Mouse (Mus musculus) frontal cortex, postnatal 25 days (tissue): ENCODE results near the gene Krba1.

Source experiments
- DNase-seq, 2 experiments: peaks; one replicate each; pipeline ENCODE4 v3.0.0; 2022; ENCODE audit warnings: low spot score in 2 of 2

Gene Krba1

DNA sequence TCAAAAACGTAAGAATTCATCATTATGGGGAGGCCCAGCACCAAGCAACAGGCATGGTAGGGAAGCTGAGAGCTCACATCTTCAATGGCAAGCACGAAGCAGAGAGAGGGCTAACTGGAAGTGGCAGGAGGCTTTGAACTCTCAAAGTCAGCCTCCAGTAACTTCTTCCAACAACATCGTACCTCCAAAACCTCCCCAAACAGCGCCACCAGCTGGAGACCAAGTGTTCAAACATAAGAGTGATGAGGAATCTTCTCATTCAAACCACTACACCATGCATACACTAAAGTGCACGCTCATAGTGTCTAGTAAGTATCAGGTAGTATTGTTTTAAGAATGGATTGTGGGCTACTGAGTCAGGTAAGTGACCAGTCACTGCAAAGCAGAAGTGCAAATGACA lies 28.7 kb downstream of the Krba1 start:
- DNase-seq: no peak

DNA sequence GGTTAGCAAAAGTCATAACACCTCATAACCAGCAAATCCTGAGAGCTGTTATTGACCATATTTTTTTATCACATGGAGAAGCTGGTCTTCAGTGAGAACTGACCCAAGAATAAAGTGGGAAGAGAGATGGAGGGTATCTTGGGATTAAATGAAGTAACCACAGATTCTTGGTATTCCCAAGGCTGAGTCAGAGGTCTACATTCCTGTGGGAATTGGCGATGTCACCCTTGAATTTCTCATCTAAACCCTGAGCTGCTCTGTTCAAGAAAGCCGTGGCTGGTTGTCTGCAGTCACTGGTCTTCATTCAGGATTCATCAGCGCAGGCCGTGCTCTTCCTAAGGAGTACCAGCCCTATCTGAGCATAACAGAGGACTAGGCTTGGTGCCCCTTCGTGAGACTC lies 31.6 kb downstream of the Krba1 start:
- DNase-seq: no peak

DNA sequence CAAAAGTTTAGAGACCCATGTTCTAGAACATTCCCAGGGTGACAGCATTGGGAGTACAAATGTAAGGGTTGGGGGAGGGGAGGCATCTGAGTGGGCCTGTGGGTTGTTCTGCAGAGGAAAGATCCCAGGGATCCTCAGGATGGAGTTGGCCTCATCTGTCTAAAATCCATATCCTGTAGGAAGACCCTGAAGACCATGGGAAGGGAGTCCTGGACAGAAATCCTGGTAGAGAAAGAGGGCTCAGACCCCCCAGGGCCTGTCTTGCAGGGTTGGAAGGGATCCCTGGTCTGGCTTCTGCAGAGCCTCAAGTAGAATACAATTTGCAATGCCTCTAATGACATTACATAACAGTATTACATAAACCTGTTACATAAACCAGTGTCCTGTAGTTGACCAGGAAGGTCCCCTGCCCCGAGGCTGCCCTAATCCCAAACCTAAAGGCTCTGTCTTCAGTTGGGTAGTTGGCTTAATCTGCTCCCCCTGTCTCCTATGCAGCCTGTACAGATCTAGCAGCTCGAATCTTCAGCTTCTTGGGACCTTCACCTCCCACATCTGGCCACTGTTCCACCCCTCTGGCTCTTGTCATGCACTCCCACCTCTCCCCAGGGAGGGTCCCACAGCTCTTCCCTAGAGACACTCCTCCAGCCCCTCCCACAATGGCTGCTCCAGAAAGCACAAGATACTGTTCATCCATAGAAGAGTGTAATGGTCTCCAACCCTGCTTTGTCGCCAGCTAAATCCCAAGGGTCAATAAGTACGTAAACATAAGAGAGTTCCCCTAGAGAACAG lies 33.6 kb downstream of the Krba1 start:
- DNase-seq: no peak

GRCm38 (mm10) chr6:48430748-48431147 lies 35.4 kb downstream of the Krba1 start:
- DNase-seq: no peak

DNA sequence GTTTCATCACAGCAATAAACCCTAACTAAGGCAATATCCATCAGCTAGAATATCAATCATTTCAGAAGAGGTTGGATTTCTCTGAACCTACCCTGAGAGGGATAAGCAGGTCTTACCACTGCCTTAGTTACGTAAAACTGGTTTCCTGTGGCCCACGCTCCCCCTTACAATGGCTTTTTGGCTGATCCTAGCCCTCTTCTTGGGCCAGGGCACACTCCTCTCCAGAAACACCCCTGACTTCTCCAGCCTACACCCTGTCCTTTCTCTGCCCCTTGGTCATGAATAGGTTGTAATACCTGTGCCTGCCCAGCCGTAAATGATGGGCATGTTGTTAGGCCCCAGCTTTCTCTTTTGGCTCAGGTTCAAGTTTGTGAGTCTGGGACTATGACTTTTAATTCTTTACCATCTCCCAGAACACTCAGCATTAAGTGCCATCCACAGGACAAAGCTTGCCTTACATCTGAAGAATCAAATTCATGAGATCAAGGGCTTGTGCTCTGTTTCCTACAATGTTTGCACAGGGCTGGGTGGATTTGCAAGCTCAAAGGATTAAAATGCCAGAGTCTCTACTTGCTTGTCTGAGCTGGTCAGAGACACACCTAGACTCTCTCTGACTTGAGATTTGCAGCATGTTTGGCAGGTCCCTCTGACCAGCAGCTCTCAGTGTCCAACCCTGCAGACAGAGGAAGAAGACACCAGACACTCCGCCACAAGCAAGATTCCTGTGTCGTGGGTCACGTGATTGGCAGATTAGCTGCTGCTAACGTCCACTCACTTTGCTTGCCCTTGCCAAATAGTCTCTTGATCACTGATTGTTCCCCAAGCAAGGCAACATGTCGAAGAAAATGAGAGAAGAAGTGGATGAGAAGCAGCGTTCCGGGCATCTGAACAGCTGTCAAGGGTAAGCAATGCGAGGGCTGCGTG lies 37.8 kb downstream of the Krba1 start:
- no peak for DNase-seq

DNA sequence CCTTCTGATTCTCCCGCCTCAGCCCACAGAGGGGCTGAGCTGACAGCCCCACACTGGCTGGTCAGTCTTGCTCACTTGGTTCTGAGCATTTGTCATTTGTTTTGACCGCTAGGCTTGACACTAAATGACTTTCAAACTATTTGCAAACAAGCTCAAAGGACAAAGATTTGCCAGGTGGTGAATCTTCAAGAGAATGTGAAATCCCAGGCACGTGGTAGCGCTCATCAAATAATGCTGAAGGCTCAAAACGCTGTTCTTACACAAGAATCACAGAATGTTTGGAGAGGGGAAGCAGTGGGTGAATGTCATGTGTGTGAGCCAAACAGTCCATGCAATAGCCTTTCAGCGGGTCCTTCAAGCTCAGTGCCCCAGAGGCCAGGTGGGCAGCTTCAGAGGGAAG lies 39.3 kb downstream of the Krba1 start:
- no peak for DNase-seq

GRCm38 (mm10) chr6:48435111-48435510 lies 39.7 kb downstream of the Krba1 start:
- no peak for DNase-seq

GRCm38 (mm10) chr6:48435706-48436349 lies 40.4 kb downstream of the Krba1 start:
- no peak for DNase-seq

DNA sequence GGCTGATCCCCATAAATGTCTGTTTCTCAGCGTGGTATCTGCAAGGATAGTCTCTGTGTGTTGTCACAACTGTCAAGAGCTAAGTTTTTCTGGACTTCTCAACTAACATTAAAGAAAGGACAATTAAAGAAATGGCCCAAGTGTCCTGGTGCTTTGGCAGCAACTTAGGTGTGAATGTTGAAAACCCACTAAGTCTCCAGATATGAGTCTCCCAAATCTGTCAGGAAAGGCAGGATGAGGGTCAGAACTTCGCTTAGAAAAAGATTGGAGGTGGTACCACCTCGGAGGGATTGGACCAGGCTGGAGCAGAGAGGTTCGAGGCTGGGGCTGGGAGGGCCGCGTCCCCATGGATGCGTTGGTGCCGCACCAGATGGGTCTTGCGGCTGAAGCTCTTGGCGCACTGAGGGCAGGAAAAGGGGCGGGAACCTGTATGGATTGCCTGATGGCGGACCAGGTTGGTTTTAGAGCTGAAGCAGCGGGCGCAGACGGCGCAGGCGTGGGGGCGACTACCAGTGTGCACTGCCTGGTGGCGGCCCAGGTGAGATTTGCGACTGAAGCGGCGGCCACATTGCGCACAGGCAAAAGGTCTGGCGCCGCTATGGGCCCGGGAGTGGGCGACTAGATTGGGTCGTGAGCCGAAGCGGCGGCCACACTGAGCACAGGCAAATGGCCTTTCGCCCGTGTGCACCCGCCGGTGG lies 42.4 kb downstream of the Krba1 start:
- no peak for DNase-seq

- DNase-seq: no peak
These were observed 43.2 kb downstream of the Krba1 start for GRCm38 (mm10) chr6:48438475-48439125.

DNA sequence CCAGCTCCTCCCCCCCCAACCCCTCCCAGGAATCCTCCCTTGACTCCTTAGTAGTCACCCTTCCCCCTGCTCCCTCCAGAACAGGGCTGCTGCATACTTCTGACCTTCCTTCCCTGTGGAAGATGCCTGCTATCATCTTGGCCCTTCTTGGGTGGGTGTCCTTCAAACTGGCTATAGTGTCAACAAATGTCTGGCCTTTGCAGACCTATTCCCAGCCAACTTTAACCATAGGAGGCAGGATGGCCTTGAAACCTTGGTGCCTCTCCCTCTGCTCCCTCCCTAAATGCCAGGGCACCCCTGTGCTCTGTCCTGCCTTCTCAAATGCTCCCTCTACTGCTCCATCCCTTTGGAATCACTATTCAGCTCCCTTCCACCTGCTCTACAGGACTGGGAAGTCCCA lies 44.3 kb downstream of the Krba1 start:
- DNase-seq: no peak

DNA sequence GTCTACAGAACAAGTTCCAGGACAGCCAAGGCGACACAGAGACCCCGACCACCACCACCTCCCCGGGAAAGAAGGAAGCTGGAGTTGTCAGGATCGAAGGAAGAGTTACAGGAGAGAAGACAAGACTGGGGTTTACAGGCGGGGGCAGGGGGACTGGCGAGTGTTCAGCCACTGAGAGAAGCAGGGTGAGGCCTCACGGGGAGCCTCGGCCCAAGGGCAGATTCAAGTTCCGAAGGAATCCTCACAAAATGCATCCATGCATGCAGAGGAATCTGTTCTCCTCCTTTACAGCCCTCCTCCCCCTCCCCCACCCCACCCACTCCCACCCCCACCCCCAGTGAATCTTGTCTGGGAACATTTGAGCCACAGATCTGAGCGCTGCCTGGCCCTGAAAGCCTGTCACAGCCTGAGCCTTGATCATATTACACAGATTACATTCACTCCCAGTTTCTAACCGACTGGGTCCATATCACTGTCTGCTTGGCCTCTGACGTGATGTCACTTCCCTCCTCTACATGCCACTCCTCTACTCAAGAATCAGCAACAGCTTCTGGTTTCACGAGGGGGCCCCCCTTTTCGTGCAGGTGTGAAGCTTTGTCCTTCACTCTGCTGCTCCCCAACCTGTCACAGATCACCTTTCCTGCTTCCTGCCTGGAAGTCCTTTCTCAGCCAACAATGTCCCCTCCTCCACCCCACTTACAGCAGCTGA lies 45.1 kb downstream of the Krba1 start:
- no peak for DNase-seq

- peak; percentile 68 to 73 for DNase-seq
These were observed 48.4 kb downstream of the Krba1 start for GRCm38 (mm10) chr6:48443592-48444309.

GRCm38 (mm10) chr6:48444310-48445180 lies 49.2 kb downstream of the Krba1 start:
- peak; percentile 28 to 41 for DNase-seq

DNA sequence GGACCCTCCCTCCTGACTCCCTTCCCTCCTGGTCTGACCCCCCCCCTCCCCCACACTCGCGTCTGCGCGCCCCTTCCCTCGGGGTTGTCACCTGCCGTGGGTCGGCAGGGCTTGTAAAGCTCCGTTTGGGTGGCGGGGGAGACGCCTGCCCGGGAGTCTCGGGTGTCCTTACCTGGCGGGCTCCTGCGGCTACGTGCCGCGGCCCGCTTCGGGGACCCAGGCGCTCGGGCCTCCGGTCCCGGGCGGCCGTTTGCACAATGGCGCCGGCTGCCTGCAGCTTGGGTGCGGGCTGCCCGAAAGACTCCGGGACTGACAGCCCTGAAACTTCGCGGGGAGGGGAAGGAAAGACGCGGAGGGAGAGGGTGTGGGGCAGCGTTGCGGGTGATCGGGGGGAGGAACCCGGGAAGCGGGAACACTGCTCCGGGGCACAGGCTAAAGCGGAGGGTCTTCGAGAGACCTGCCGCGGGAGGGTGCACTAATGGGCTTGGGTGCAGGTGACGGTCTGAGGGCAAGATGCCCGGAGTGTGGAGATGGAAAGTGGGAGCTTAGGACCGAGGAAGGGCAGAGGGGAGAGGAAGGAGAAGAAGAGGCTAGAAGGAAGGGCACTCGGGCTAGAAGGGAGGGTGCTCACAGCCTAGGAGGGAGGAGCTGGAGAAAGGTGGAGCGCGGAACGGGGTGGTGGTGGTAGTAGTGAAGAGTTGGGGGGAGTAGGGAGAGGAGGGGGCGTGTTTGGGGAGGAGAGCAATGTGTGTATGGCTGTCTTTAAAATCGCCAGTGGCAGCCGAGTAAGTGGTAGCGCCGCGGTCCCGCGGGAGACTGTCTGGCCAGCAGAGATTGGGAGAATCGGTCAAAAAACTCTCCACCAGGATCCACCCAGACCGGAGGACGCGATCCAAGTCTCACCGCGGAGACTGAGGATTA lies 50.1 kb downstream of the Krba1 start, which contains the start of gene Zfp467:
TSS of gene Zfp467 (minus strand) at position 645 of the 921 bp plus-strand sequence.
- DNase-seq: peak in 1 of 2 experiments; percentile 37

DNA sequence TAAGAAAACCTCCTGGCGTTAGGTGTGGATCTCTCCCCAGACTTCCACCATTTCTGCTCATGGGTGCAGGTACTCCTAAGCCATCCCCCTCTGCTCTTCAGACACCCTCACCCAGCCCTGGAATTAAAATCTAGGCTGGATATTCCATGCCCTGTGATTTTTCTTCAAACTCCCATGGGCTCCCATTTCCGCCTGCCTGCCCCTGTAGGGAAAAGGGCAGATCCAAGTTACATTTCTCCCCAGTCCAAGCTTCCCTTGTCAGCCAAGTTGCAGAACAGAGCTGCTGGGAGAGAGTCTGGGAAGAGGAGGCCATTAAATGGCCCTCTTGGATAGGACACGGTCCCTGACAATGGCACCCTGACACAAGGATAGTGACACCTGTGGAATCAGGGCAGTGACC lies 50.9 kb downstream of the Krba1 start:
- no peak for DNase-seq

DNA sequence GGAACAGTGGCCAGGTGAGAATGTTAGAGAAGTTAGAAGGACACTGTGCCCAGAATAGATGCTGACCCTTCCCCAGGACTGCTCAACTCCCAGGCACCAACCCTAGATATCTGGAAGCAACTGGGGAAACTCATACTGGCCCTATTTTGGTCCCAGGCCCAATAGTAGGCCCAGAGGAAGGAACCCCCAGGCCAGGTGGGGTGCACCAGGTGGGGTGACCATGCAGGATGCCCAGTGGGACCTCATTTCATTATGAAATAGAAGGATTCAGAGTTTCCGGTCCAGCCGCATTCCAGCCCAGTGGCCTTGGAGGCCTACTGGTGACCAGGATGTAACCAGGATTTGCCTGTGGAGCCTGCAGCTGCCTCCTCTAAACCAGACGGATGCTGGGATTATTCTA lies 51.5 kb downstream of the Krba1 start:
- DNase-seq: no peak

DNA sequence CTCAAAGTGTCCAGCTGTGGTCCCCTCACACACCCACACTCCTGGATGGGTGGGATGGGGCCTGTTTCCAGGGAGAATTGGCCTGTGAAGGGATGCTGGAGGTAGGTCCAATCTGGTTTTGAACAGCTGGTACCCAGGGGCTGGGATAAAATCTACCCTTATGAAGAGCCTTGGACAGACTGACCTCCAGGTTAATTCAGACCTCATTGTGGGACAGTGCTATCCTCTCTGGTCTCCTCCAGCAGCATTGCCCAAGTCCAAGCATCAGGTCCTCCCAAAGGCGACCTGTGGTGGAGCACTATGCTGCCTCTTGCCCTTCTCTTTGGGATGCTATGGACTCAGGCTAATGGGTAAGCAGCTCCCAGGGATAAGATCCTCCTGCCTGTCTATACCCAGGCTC lies 52.5 kb downstream of the Krba1 start, which contains the start of gene Sspo:
TSS of gene Sspo (plus strand) at position 301 of the 400 bp plus-strand sequence.
- no peak for DNase-seq
